Mouse (Mus musculus): ENCODE data around the gene Osgin1. TPM values are rescaled to one million over a fixed set of nuclear protein-coding genes. Genes with fewer than 3 reads are reported as not detected.

Osgin1 gene
- polyA plus RNA-seq, 1 experiment = 11.2 TPM

DNA sequence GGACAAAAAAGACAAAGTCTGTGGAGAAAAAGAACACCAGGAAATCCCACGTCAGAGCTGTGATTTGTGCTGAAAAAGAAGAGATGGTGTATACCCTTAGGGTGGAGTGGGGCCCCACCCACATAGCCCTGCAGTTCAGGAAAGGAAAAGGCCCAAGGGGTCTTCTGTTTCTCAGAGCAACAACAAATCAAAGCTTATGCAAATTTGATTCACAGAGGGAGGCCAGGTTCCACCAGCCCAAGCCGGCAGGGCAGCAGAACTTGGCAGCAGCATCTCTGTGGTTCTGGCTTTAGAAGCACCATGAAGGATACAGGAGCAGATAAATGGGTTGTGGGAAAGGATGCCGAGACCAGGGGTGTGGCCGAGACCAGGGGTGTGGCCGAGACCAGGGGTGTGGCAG lies 44.8 kb downstream of the Osgin1 start:
- peaks cover 65% of the 10 kb centered on the region for H3K27me3 ChIP-seq (replicated peaks)
- peaks cover 13% of the 10 kb centered on the region for H3K9me3 ChIP-seq
- H3K4me3 ChIP-seq (replicated peaks) = no peak overlapping the region
- H3K4me1 ChIP-seq = no peaks in the 10 kb centered on the region
- no peak for TF ChIP-seq FLI1 (IDR thresholded peaks at IDR 0.05; ENCODE audit: low read length)
- no peak for TF ChIP-seq GATA1 (IDR thresholded peaks at IDR 0.05; ENCODE audit: borderline replicate concordance, low read length)
- no peaks in the 10 kb centered on the region for H3K36me3 ChIP-seq (replicated peaks; ENCODE audit: low read length)

DNA sequence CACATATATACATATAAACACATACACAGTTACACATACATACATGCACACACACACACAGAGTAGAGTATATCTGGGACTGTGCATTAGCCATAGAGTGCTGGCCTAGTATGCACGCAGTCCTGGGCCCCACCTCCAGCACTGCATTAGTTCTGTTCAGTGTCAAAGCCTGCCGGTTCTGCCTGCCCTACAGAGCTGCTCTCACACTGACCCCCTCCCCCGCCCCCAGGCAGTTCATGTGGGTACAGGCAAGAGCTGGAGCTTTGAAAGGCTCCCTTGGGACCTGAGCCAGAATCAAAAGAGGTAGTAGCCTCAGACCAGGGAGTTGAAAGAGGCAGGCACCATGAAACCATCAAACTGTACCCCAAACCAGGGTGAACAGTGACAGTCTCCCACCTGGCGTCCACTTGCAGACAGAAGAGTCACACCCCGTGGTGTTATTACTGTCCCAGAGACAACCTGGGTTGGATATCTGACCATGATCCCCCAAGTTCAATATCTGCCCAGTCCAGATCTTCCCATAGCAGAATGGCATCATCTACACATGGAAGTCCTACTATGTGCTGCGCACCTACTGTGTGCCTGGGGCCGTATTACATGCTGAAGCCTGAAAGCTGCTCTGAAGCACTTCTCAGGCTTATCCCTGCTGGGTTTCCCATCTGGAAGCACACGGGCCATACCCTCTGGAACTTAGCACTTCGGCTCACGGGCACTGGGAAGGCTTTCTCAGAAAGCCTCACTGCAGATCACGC lies 50.4 kb downstream of the Osgin1 start:
- TF ChIP-seq FLI1 (IDR thresholded peaks at IDR 0.05; ENCODE audit: low read length) = no peak
- no peak for TF ChIP-seq GATA1 (IDR thresholded peaks at IDR 0.05; ENCODE audit: borderline replicate concordance, low read length)
- Histone ChIP-seq H3K36me3 (replicated peaks; ENCODE audit: low read length) (no peaks in the 10 kb centered on the region), H3K9me3 (peaks cover 8% of the 10 kb centered on the region), H3K4me3 (replicated peaks) (no peak overlapping the region), H3K4me1 (peaks cover 5% of the 10 kb centered on the region), H3K27me3 (replicated peaks) (peaks cover 69% of the 10 kb centered on the region)

DNA sequence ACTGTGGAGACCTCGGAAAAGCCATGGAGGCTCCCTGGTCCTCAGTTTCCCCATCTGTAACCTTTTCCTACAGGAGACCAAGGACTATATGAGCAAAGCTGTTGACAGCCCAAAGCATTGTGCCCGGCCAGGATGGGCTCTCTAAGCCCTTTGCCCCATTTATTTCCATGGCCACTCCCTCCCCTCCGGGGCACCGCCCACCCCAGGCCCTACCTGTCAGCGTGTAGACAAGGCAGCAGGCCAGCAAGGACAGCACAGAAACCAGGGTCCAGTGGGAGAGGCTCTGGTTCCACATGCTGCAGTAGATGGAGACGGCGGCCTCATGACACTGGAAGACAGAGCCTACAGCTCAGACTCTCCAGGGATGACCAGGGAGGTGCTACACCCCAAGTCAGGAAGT lies 53.2 kb downstream of the Osgin1 start:
- Histone ChIP-seq H3K4me3 (replicated peaks) (no peak overlapping the region), H3K27me3 (replicated peaks) (peaks cover 66% of the 10 kb centered on the region), H3K36me3 (replicated peaks; ENCODE audit: low read length) (no peaks in the 10 kb centered on the region), H3K9me3 (no peaks in the 10 kb centered on the region), H3K4me1 (peaks cover 13% of the 10 kb centered on the region)
- TF ChIP-seq GATA1 (IDR thresholded peaks at IDR 0.05; ENCODE audit: borderline replicate concordance, low read length) (no peak), FLI1 (IDR thresholded peaks at IDR 0.05; ENCODE audit: low read length) (no peak)

Other genes starting within 250 kb of the Osgin1 start
- gene Hsbp1, start 89.6 kb upstream of the Osgin1 start, polyA plus RNA-seq (2012; ENCODE audit: insufficient read depth, low replicate concordance) = 10.0 and 98.3 TPM in 2 replicates
- gene Mlycd, start 39.2 kb upstream of the Osgin1 start, polyA plus RNA-seq (2012; ENCODE audit: insufficient read depth, low replicate concordance) = 25.3 and 39.1 TPM in 2 replicates
- not detected in 2 replicates for gene Necab2, start 12.6 kb downstream of the Osgin1 start, polyA plus RNA-seq (2012; ENCODE audit: insufficient read depth, low replicate concordance)
- gene Slc38a8, start 67.6 kb downstream of the Osgin1 start, polyA plus RNA-seq (2012; ENCODE audit: insufficient read depth, low replicate concordance) = not detected in 2 replicates
- gene Mbtps1, start 124.6 kb downstream of the Osgin1 start, polyA plus RNA-seq (2012; ENCODE audit: insufficient read depth, low replicate concordance) = 27.0 and 63.9 TPM in 2 replicates
- 24.5 and 29.2 TPM in 2 replicates for gene Hsdl1, start 141.1 kb downstream of the Osgin1 start, polyA plus RNA-seq (2012; ENCODE audit: insufficient read depth, low replicate concordance)
- gene Dnaaf1, start 141.1 kb downstream of the Osgin1 start, polyA plus RNA-seq (2012; ENCODE audit: insufficient read depth, low replicate concordance) = not detected in 2 replicates
- gene Taf1c, start 171.1 kb downstream of the Osgin1 start, polyA plus RNA-seq (2012; ENCODE audit: insufficient read depth, low replicate concordance) = 17.5 and 54.6 TPM in 2 replicates
- gene Adad2, start 178.6 kb downstream of the Osgin1 start, polyA plus RNA-seq (2012; ENCODE audit: insufficient read depth, low replicate concordance) = not detected in 2 replicates
- not detected in 2 replicates for gene Kcng4, start 201.6 kb downstream of the Osgin1 start, polyA plus RNA-seq (2012; ENCODE audit: insufficient read depth, low replicate concordance)
- gene Wfdc1, start 232.2 kb downstream of the Osgin1 start, polyA plus RNA-seq (2012; ENCODE audit: insufficient read depth, low replicate concordance) = not detected in 2 replicates

All from megakaryocyte, embryonic 14.5 days (primary cell).